Mouse (Mus musculus): ENCODE measurements around the gene Klhl32. TPM values are rescaled to one million over a fixed set of nuclear protein-coding genes. Genes with fewer than 3 reads are reported as not detected.

Klhl32 gene
- polyA plus RNA-seq, 1 experiment: not detected

DNA sequence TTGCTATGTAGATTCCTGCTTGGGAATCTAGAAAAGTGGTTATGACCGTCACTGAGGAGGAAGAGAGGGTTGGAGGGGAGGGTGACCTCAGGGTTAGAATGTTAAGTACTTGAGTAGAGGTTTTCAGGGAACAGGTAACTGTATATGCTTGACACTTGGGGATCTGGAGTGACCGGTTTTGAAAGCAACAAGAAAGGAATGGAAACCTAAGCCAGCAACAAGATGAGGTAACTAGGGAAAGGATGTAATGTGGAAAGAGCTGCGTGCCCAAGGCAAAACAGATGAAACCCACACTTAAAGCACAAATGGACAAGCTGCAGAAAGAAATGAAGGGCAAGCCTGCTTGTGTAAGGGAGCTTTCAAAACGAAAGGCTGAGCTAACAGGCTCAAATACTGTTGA, 18.3 kb upstream of the Klhl32 start:
- TF ChIP-seq POLR2A (IDR thresholded peaks at IDR 0.05; ENCODE audit: insufficient read depth, low read depth, low read length): no peak
- TF ChIP-seq CTCF (IDR thresholded peaks at IDR 0.05; ENCODE audit: insufficient read depth, low read depth, low read length): no peak
- 85% methylated on average over 4 of the region's 4 CpGs for WGBS
- Histone ChIP-seq H3K4me1 (ENCODE audit: control insufficient read depth, insufficient read depth, low read length) (no peaks in the 10 kb centered on the region), H3K27ac (ENCODE audit: insufficient read depth, low read depth, low read length) (no peak overlapping the region), H3K4me3 (ENCODE audit: insufficient read depth, low read depth, low read length) (no peak overlapping the region)

DNA sequence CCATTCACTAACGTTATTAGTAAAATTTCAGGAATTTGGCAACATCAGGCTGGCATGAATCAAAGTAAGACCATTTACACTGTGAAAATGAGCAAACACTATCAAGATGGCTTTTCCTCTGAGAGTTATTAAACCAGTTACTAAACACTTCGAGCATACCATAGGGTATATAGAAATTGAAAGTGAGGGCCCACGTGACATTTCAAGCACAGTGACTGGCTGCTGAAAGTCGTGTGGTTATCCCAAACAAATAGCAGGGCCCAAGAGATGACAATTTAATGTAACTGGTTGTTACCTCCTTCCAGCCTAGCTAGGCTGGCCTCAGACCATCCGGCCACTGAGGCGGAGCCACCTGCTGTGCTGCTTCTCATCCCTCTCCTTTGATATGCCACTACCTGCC, 14.8 kb upstream of the Klhl32 start:
- no peak overlapping the region for H3K27ac ChIP-seq (ENCODE audit: insufficient read depth, low read depth, low read length)
- TF ChIP-seq POLR2A (IDR thresholded peaks at IDR 0.05; ENCODE audit: insufficient read depth, low read depth, low read length) (no peak), CTCF (IDR thresholded peaks at IDR 0.05; ENCODE audit: insufficient read depth, low read depth, low read length) (no peak)
- no peak overlapping the region for H3K4me3 ChIP-seq (ENCODE audit: insufficient read depth, low read depth, low read length)
- no peaks in the 10 kb centered on the region for H3K4me1 ChIP-seq (ENCODE audit: control insufficient read depth, insufficient read depth, low read length)
- WGBS: 68% methylated on average over 6 of the region's 6 CpGs

DNA sequence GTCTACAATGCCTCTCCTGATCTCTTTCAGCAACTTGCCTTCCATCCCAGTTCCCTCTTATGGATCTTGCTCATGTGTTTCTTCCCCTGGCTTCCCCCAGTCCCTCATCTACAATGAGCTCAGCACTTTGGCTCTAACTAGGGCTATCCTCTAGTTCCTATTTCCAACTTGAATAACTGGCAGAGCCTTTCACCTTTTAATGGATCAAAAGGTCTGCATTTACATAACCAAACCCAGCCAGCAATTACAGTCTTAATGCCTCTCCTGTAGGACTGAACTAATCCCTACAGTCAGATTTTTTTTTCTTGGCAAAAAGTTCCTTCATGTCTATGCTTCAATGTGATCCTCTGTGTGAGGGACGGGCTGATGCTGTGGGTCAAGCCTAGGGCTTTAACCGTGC, 3.5 kb downstream of the Klhl32 start:
- TF ChIP-seq POLR2A (IDR thresholded peaks at IDR 0.05; ENCODE audit: insufficient read depth, low read depth, low read length) (no peak), CTCF (IDR thresholded peaks at IDR 0.05; ENCODE audit: insufficient read depth, low read depth, low read length) (no peak)
- no peak overlapping the region for H3K4me3 ChIP-seq (ENCODE audit: insufficient read depth, low read depth, low read length)
- WGBS: 72% methylated on average over 2 of the region's 2 CpGs
- H3K27ac ChIP-seq (ENCODE audit: insufficient read depth, low read depth, low read length): no peak overlapping the region
- H3K4me1 ChIP-seq (ENCODE audit: control insufficient read depth, insufficient read depth, low read length): peaks cover 2% of the 10 kb centered on the region; the same call in 1 of the 2 replicates

- 95% methylated on average over 5 of the region's 5 CpGs for WGBS
- no peak for TF ChIP-seq CTCF (IDR thresholded peaks at IDR 0.05; ENCODE audit: insufficient read depth, low read depth, low read length)
- TF ChIP-seq POLR2A (IDR thresholded peaks at IDR 0.05; ENCODE audit: insufficient read depth, low read depth, low read length): no peak
- Histone ChIP-seq H3K27ac (ENCODE audit: insufficient read depth, low read depth, low read length) (no peak overlapping the region), H3K4me1 (ENCODE audit: control insufficient read depth, insufficient read depth, low read length) (no peaks in the 10 kb centered on the region), H3K4me3 (ENCODE audit: insufficient read depth, low read depth, low read length) (no peak overlapping the region)
Observed at GRCm38 (mm10) chr4:24845546-24845945, 5.4 kb downstream of the Klhl32 start.

- WGBS: 71% methylated on average over 6 of the region's 6 CpGs
- TF ChIP-seq POLR2A (IDR thresholded peaks at IDR 0.05; ENCODE audit: insufficient read depth, low read depth, low read length) (no peak), CTCF (IDR thresholded peaks at IDR 0.05; ENCODE audit: insufficient read depth, low read depth, low read length) (no peak)
- H3K27ac ChIP-seq (ENCODE audit: insufficient read depth, low read depth, low read length): no peak overlapping the region
- no peak overlapping the region for H3K4me3 ChIP-seq (ENCODE audit: insufficient read depth, low read depth, low read length)
- H3K4me1 ChIP-seq (ENCODE audit: control insufficient read depth, insufficient read depth, low read length): 0 out of 2 replicates have a peak, but pooled peaks cover 2% of the 10 kb centered on the region
Observed at GRCm38 (mm10) chr4:24838567-24838966, 12.4 kb downstream of the Klhl32 start.

GRCm38 (mm10) chr4:24835555-24835954, 15.4 kb downstream of the Klhl32 start:
- Histone ChIP-seq H3K4me3 (ENCODE audit: insufficient read depth, low read depth, low read length) (no peak overlapping the region), H3K4me1 (ENCODE audit: control insufficient read depth, insufficient read depth, low read length) (0 out of 2 replicates have a peak, but pooled peaks cover 2% of the 10 kb centered on the region), H3K27ac (ENCODE audit: insufficient read depth, low read depth, low read length) (no peak overlapping the region)
- no peak for TF ChIP-seq CTCF (IDR thresholded peaks at IDR 0.05; ENCODE audit: insufficient read depth, low read depth, low read length)
- no peak for TF ChIP-seq POLR2A (IDR thresholded peaks at IDR 0.05; ENCODE audit: insufficient read depth, low read depth, low read length)
- 57% methylated on average over 7 of the region's 7 CpGs for WGBS

GRCm38 (mm10) chr4:24808316-24808715, 42.6 kb downstream of the Klhl32 start:
- Histone ChIP-seq H3K4me3 (ENCODE audit: insufficient read depth, low read depth, low read length) (no peak overlapping the region), H3K27ac (ENCODE audit: insufficient read depth, low read depth, low read length) (no peak overlapping the region), H3K4me1 (ENCODE audit: control insufficient read depth, insufficient read depth, low read length) (no peaks in the 10 kb centered on the region)
- TF ChIP-seq CTCF (IDR thresholded peaks at IDR 0.05; ENCODE audit: insufficient read depth, low read depth, low read length) (no peak), POLR2A (IDR thresholded peaks at IDR 0.05; ENCODE audit: insufficient read depth, low read depth, low read length) (no peak)
- WGBS: 73% methylated on average over 1 of the region's 1 CpGs

- WGBS: 49% methylated on average over 1 of the region's 1 CpGs
- no peak for TF ChIP-seq POLR2A (IDR thresholded peaks at IDR 0.05; ENCODE audit: insufficient read depth, low read depth, low read length)
- TF ChIP-seq CTCF (IDR thresholded peaks at IDR 0.05; ENCODE audit: insufficient read depth, low read depth, low read length): no peak
- H3K4me1 ChIP-seq (ENCODE audit: control insufficient read depth, insufficient read depth, low read length): peaks cover 13% of the 10 kb centered on the region
- H3K4me3 ChIP-seq (ENCODE audit: insufficient read depth, low read depth, low read length): no peak overlapping the region
- no peak overlapping the region for H3K27ac ChIP-seq (ENCODE audit: insufficient read depth, low read depth, low read length)
Observed at GRCm38 (mm10) chr4:24801881-24802280, 49.0 kb downstream of the Klhl32 start.

- H3K4me1 ChIP-seq (ENCODE audit: control insufficient read depth, insufficient read depth, low read length): peaks cover 13% of the 10 kb centered on the region
- no peak overlapping the region for H3K4me3 ChIP-seq (ENCODE audit: insufficient read depth, low read depth, low read length)
- WGBS: 48% methylated on average over 2 of the region's 2 CpGs
- TF ChIP-seq POLR2A (IDR thresholded peaks at IDR 0.05; ENCODE audit: insufficient read depth, low read depth, low read length): no peak
- H3K27ac ChIP-seq (ENCODE audit: insufficient read depth, low read depth, low read length): no peak overlapping the region
Observed at GRCm38 (mm10) chr4:24801343-24801742, 49.6 kb downstream of the Klhl32 start.

DNA sequence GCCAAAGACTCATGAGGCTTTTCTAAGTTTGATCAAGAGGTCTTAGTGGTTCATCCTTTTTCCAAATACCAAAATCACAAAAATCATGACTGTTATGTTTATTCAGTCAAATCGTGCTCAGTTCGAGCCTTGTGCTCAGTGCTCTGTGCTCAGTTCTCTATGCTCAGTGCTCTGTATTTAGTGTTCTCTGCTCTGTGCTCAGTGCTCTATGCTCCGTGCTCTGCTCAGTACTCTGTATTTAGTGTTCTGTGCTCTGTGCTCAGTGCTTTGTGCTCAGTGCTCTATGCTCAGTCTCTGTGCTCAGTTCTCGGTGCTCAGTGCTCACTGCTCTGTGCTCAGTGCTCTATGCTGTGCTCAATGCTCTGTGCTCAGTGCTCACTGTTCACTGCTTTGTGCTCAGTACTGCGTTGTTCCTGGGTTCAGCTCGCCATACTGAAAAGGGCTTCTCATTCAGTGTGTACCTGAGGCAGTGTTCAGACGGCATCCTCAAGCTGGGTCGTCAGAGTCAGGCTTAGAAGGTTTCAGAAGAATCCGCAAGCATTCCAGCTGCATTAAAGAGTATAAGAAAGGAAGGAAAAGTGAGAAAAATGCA, 50.5 kb downstream of the Klhl32 start:
- Histone ChIP-seq H3K27ac (ENCODE audit: insufficient read depth, low read depth, low read length) (no peak overlapping the region), H3K4me3 (ENCODE audit: insufficient read depth, low read depth, low read length) (no peak overlapping the region), H3K4me1 (ENCODE audit: control insufficient read depth, insufficient read depth, low read length) (peaks cover 13% of the 10 kb centered on the region)
- 92% methylated on average over 9 of the region's 9 CpGs for WGBS
- no peak for TF ChIP-seq POLR2A (IDR thresholded peaks at IDR 0.05; ENCODE audit: insufficient read depth, low read depth, low read length)
- no peak for TF ChIP-seq CTCF (IDR thresholded peaks at IDR 0.05; ENCODE audit: insufficient read depth, low read depth, low read length)

All from olfactory bulb, adult 2 months (tissue).